Mouse (Mus musculus): ENCODE results near the gene Insm1. TPM values are rescaled to one million over a fixed set of nuclear protein-coding genes. Genes with fewer than 3 reads are reported as not detected.

Gene Insm1
- polyA plus RNA-seq (2016; fragmentation: Nextera tagmentation; extraction: Ambion mirVana) = 0.04 and 0.05 TPM in 2 replicates

DNA sequence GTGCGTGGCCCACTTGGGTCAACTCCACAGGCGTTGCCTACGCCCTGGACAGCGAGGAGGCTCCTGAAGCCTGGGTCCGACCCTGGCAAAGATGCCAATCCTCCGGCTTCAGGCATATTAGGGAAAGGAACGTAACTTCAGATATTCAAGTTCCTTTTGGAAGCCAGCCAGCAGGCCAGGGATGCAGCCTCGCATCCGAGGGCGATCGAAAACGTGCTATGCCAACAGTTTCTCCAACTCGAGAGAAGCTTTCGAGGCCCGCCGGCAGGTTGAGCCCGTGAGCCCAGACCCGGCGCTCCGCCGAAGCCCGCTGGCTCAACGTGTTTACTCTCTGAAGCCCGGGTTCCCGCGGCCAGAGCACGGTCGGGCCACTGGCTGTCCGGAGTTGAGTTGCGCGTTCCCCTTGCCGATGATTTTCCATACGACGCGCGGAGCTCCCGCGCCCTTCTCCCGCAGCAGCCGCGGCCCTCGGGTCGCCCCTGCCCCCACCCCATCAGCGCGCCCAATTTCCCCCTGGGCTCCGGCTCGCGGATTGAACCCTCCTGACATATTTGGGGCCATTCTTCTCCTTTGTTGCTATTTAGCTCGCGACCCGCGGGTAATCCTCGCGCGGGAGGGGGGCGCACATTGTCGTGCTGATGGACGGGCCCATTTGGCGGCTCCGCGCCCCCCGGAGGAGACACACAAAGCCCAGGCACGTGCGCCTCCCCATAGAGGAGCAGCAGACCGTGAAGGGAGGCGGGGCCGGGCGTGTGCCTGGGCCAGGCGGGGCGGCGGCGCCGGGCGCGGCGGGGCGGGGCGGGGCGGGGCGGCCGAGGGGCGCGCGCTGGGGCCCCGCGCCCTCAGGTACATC is at the start of gene Insm1:
Gene Insm1, plus strand, starts transcription at position 846 of the 853 bp plus-strand sequence.
- WGBS = under 1% methylated on average over 78 of the region's 86 CpGs
- peak; percentile 78 for DNase-seq (ENCODE audit: low spot score)
- H3K9me3 ChIP-seq = no peaks in the 10 kb centered on the region
- H3K36me3 ChIP-seq = no peaks in the 10 kb centered on the region
- no peak within 1 kb of the TSS for H3K27ac ChIP-seq
- H3K4me1 ChIP-seq = peaks cover 57% of the 10 kb centered on the region
- H3K27me3 ChIP-seq (ENCODE audit: insufficient read depth, poor library complexity, severe bottlenecking) = peaks cover 100% of the 10 kb centered on the region
- H3K4me3 ChIP-seq = peak within 1 kb of the TSS; percentile 67

- no peak overlapping the region for H3K4me3 ChIP-seq
- H3K27ac ChIP-seq = no peak overlapping the region
- 54% methylated on average over 4 of the region's 4 CpGs for WGBS
- DNase-seq (ENCODE audit: low spot score) = peak; percentile 53
- H3K9me3 ChIP-seq = no peaks in the 10 kb centered on the region
- no peaks in the 10 kb centered on the region; the same call in 1 of the 2 replicates for H3K27me3 ChIP-seq (ENCODE audit: insufficient read depth, poor library complexity, severe bottlenecking)
- H3K36me3 ChIP-seq = no peaks in the 10 kb centered on the region
- peaks cover 7% of the 10 kb centered on the region for H3K4me1 ChIP-seq
These were observed 49.6 kb upstream of the Insm1 start for GRCm38 (mm10) chr2:146172106-146172505.

GRCm38 (mm10) chr2:146174173-146174572 is 47.5 kb upstream of the Insm1 start:
- H3K27ac ChIP-seq = no peak overlapping the region
- H3K27me3 ChIP-seq (ENCODE audit: insufficient read depth, poor library complexity, severe bottlenecking) = no peaks in the 10 kb centered on the region; the same call in 1 of the 2 replicates
- no peaks in the 10 kb centered on the region for H3K9me3 ChIP-seq
- no peaks in the 10 kb centered on the region for H3K36me3 ChIP-seq
- DNase-seq (ENCODE audit: low spot score) = peak; percentile 14
- 86% methylated on average over 7 of the region's 7 CpGs for WGBS
- H3K4me3 ChIP-seq = no peak overlapping the region
- H3K4me1 ChIP-seq = no peaks in the 10 kb centered on the region

GRCm38 (mm10) chr2:146178718-146179117 is 43.0 kb upstream of the Insm1 start:
- Histone ChIP-seq H3K27me3 (ENCODE audit: insufficient read depth, poor library complexity, severe bottlenecking) (peaks cover 6% of the 10 kb centered on the region; the same call in 1 of the 2 replicates), H3K36me3 (no peaks in the 10 kb centered on the region), H3K9me3 (no peaks in the 10 kb centered on the region), H3K4me3 (no peak overlapping the region), H3K27ac (no peak overlapping the region), H3K4me1 (no peaks in the 10 kb centered on the region)
- DNase-seq (ENCODE audit: low spot score) = peak; percentile 33
- 72% methylated on average over 1 of the region's 1 CpGs for WGBS

GRCm38 (mm10) chr2:146183830-146184793 is 37.6 kb upstream of the Insm1 start:
- DNase-seq (ENCODE audit: low spot score) = no peak
- H3K4me1 ChIP-seq = no peaks in the 10 kb centered on the region
- WGBS = 59% methylated on average over 24 of the region's 24 CpGs

GRCm38 (mm10) chr2:146196126-146196525 is 25.6 kb upstream of the Insm1 start:
- peaks cover 16% of the 10 kb centered on the region; the same call in 1 of the 2 replicates for H3K27me3 ChIP-seq (ENCODE audit: insufficient read depth, poor library complexity, severe bottlenecking)
- DNase-seq (ENCODE audit: low spot score) = no peak
- no peak overlapping the region for H3K4me3 ChIP-seq
- no peaks in the 10 kb centered on the region for H3K36me3 ChIP-seq
- H3K4me1 ChIP-seq = no peaks in the 10 kb centered on the region
- no peak overlapping the region for H3K27ac ChIP-seq
- H3K9me3 ChIP-seq = no peaks in the 10 kb centered on the region
- 88% methylated on average over 11 of the region's 11 CpGs for WGBS

More at GRCm38 (mm10) chr2:146183830-146184793, 37.6 kb upstream of the Insm1 start:
- Histone ChIP-seq H3K36me3 (no peaks in the 10 kb centered on the region), H3K27me3 (ENCODE audit: insufficient read depth, poor library complexity, severe bottlenecking) (peaks cover 22% of the 10 kb centered on the region; the same call in 1 of the 2 replicates), H3K9me3 (no peaks in the 10 kb centered on the region), H3K4me3 (no peak overlapping the region), H3K27ac (no peak overlapping the region)

DNA sequence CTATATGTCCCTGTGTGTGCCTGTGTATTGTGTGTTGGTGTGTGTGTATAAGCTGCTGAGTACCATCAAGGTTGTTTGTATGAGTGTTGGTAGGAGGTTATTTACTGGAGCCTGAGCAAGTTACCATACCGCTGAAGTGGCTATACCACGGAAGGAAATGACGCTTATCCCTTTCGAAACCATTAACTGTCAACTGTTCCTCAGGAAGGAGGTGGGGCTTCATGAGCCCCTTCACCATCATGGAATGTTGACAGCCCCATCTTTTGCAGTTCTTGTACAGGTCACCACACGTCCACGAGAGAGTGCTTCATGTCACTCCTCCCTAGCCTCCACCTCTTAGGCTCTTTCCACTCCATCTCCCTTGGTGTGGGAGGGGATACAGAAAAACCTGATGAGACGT is 23.8 kb upstream of the Insm1 start:
- H3K36me3 ChIP-seq = no peaks in the 10 kb centered on the region
- no peaks in the 10 kb centered on the region for H3K9me3 ChIP-seq
- H3K4me3 ChIP-seq = no peak overlapping the region
- 0 out of 2 replicates have a peak, but pooled peaks cover 9% of the 10 kb centered on the region for H3K27me3 ChIP-seq (ENCODE audit: insufficient read depth, poor library complexity, severe bottlenecking)
- no peak for DNase-seq (ENCODE audit: low spot score)
- H3K27ac ChIP-seq = no peak overlapping the region
- H3K4me1 ChIP-seq = no peaks in the 10 kb centered on the region
- WGBS = 55% methylated on average over 7 of the region's 7 CpGs

- Histone ChIP-seq H3K27me3 (ENCODE audit: insufficient read depth, poor library complexity, severe bottlenecking) (peaks cover 16% of the 10 kb centered on the region), H3K4me1 (peaks cover 4% of the 10 kb centered on the region), H3K9me3 (no peaks in the 10 kb centered on the region), H3K27ac (no peak overlapping the region), H3K4me3 (no peak overlapping the region), H3K36me3 (no peaks in the 10 kb centered on the region)
- DNase-seq (ENCODE audit: low spot score) = no peak
- WGBS = 61% methylated on average over 4 of the region's 4 CpGs
These were observed 10.8 kb upstream of the Insm1 start for GRCm38 (mm10) chr2:146210968-146211367.

- no peak overlapping the region for H3K4me3 ChIP-seq
- no peaks in the 10 kb centered on the region for H3K9me3 ChIP-seq
- no peaks in the 10 kb centered on the region for H3K36me3 ChIP-seq
- H3K4me1 ChIP-seq = peaks cover 29% of the 10 kb centered on the region
- no peak for DNase-seq (ENCODE audit: low spot score)
- WGBS = 4% methylated on average over 9 of the region's 9 CpGs
- peaks cover 54% of the 10 kb centered on the region for H3K27me3 ChIP-seq (ENCODE audit: insufficient read depth, poor library complexity, severe bottlenecking)
- H3K27ac ChIP-seq = no peak overlapping the region
These were observed 7.0 kb upstream of the Insm1 start for GRCm38 (mm10) chr2:146214715-146215114.

DNA sequence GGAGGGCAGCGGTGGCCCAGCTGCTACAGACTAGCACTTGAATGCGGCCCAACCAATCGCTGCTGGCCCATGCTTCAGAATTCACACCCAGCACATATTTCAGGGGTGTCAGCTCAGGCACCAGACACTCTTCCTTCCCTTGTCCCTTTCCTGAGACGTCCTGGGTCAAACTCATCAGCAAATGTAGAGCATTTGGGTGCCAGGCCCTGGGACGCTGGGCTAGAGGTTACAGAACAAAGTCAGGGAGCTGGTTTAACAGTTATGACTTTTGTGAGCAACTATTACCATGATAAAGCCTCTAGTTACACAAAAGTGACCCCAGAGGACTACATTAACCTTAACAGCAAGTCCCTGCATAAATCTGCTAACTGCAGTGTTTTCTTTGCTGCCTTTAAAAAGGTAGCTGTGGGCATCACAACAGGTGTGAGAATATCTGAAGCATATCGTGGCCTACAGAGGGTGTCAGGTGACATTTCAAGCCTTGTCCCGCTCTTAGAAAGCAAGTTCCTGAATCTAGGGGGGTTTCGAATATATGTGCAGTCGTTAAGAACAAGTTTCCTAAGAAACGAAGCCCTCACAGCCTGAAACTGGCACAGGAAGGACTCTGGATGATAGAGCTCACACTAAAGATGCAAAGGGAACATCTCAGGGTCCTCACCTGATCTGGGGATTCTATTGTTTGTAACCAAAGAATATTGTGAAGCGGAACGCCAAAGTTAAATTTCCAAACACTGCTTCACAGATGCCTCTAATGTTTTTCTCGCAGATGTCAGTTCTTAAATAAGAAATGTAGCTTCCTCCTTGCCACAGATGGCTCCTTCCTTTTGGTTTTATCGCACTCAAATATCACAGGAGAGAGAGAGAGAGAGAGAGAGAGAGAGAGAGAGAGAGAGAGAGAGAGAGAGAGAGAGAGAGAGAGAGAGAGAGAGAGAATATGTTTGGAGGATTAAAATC is 5.3 kb upstream of the Insm1 start:
- Histone ChIP-seq H3K27ac (no peak overlapping the region), H3K27me3 (ENCODE audit: insufficient read depth, poor library complexity, severe bottlenecking) (peaks cover 70% of the 10 kb centered on the region), H3K9me3 (no peaks in the 10 kb centered on the region), H3K4me3 (no peak overlapping the region), H3K36me3 (no peaks in the 10 kb centered on the region), H3K4me1 (peaks cover 38% of the 10 kb centered on the region)
- WGBS = 17% methylated on average over 14 of the region's 14 CpGs
- DNase-seq (ENCODE audit: low spot score) = no peak

DNA sequence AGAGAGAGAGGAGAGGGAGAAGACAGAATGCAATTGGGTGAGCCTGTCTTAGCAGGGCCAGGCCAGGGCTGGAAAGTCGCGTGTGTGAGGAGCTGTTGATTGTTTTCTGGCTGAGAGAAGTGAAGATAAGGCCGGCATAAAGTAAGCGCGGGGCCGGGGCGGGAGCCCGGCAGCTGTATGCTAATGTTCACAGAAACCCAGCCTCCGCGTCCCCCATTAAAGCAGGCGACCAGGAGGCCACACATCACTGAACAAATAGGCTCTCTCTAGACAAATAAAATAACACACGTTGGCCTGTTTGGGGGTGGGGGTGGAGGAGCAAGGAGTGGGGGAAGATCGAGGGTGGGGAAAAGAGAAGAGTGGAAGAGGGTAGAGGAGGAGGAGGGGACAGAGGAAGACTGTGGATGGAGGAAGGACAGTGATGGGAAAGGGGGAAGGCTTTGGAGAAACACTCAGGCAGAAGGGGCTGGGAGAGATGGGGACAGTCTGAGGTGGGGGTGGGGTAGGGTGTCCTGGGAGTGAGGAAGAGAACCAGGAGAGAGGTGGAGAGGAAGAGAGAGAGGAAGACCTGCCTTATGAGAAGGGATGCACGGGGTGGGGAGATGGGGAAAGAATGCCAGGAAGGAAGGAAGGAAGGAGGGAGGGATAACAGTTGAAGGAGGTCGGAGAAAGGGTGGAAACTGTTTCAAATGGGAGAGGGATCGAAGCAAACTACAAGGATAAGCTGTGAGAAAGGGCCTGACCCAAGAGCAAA is 4.3 kb upstream of the Insm1 start:
- no peak for DNase-seq (ENCODE audit: low spot score)
- H3K4me1 ChIP-seq = peaks cover 47% of the 10 kb centered on the region
- H3K4me3 ChIP-seq = peak overlapping the region; percentile 57
- H3K27me3 ChIP-seq (ENCODE audit: insufficient read depth, poor library complexity, severe bottlenecking) = peaks cover 81% of the 10 kb centered on the region
- H3K27ac ChIP-seq = no peak overlapping the region
- H3K36me3 ChIP-seq = no peaks in the 10 kb centered on the region
- H3K9me3 ChIP-seq = no peaks in the 10 kb centered on the region
- 2% methylated on average over 16 of the region's 16 CpGs for WGBS

Measured in heart, embryonic 10.5 days (tissue).